Mouse (Mus musculus): ENCODE measurements around the gene Gm17469.
"Not testable (repeated sequence)": the region's sequence is repeated elsewhere in the genome, so short reads cannot be mapped to it uniquely, and the experiment has no call there.

DNA sequence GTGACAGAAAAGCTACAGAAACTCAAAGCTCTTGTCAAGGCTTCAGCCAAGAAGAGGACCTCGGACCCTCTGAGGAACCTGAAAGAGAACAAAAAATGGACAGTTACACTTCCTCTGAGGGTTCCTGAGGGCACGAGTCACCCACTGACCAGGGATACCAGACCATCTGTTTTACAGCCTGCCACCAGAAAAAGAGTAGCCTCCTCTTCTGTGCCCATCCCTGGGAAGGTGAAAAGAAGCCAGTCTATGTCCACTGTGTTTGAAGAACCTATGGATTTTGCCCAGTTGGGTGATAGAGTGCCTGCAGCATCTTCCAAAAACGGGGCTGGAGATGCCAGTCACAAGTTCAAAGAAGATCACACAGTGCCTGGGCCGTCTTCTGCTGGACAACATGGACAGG lies at the start of gene Gm17469:
- not testable (repeated sequence) for TF ChIP-seq GATA1 (IDR thresholded peaks at IDR 0.05; ENCODE audit: borderline replicate concordance, low read length); FLI1 (IDR thresholded peaks at IDR 0.05; ENCODE audit: low read length)
